Mouse (Mus musculus) brain, embryonic 14.5 days (tissue): ENCODE data around the gene Tcf7l2. TPM values are rescaled to one million over a fixed set of nuclear protein-coding genes. Genes with fewer than 3 reads are reported as not detected.

Experiments
- DNase-seq: peaks from one replicate; pipeline ENCODE4 v3.0.0-alpha.2; 2011; ENCODE audit warnings: low read depth
- CTCF ChIP-seq: fragments of 200-500 bp; IDR thresholded peaks from 2 replicates; pipeline ENCODE4 v1.5.1; 2012; ENCODE audit warnings: inconsistent platforms, mild to moderate bottlenecking, moderate library complexity, borderline replicate concordance; ENCODE audit not compliant: insufficient read depth, insufficient read length; ENCODE audit errors: extremely low read depth
- POLR2A ChIP-seq: fragments of 200-500 bp; IDR thresholded peaks from 2 replicates; pipeline ENCODE4 v1.6.1; 2012; ENCODE audit warnings: mild to moderate bottlenecking, inconsistent platforms, borderline replicate concordance; ENCODE audit not compliant: poor library complexity, insufficient read depth, insufficient read length, severe bottlenecking; ENCODE audit errors: extremely low read depth
- polyA plus RNA-seq: library from polyadenylated mRNA; depleted of rRNA; stranded (reverse); fragments of >200 nt; gene quantifications from 2 replicates; pipeline ENCODE4 v1.2.3, GENCODE M21; 2012

Gene Tcf7l2
- polyA plus RNA-seq, 1 experiment: 296 TPM

DNA sequence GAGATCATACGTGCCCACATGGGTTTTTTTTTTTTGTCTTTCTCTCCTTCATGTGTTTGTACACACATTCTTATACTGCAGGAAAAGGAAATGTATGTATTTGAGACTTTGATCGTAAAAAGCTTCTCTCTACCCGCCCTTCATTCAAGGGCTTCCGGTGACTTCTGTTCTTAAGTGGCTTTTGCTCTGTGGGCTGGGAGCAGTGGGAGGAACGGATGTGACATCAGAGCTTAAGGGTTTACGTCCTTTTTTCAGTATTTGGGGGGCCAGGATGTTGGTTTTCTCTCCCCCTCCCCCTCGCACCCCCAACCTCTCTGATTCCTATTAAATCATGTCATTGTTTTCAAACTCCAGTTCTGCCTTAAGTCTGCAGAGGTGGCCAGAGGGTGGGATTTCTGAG is 173.9 kb downstream of the Tcf7l2 start:
- TF ChIP-seq CTCF (no peak), POLR2A (no peak)
- DNase-seq: no peak

DNA sequence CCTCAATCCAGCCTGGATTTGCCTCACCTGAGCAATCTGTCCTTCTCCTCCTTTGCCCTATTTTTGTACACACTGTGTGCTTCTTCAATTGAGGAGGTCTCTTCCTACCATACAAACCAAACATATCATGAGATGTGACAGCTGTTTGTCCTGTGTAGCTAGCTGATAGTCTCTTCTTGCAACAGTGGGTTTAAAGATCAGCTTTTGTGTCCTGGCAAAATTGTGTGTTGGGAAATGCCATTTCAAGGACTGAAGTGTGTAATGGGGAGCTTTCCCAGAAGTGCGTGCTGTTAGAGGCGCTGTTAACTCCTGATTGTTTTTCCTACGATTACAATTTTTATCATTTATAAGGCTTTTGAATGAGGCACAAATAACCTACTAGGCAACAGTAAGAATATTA is 174.6 kb downstream of the Tcf7l2 start:
- TF ChIP-seq POLR2A: no peak
- no peak for TF ChIP-seq CTCF

DNA sequence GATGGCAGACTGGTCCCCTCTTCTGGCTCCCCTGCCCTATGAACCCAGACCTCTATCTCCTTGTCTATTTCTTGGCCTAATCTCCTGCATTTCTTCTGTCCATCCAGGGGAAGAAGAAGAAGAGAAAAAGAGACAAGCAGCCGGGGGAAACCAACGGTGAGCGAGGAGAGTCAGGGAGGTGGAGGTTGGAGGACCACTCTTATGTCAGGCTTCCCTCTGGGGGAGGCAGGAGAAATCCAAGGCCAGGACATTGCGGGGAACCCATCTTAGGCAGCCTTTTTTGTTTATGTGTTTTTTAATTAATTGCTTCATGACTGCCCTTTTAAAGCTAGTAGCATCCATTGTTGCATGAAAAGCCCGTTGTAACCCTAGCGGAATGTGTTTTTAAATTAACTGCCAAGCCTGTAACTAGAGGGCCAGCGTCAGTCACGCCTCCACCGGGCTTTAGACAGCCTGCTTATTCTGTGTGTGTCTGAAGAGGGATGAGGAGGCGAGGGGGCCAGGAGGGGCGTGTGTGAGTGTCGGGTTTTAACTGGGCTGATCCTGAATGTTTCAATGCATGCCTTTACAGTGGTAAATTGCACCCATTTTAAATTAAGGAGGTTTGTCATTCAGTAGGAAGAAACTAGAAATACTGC is 182.3 kb downstream of the Tcf7l2 start:
- peak; percentile 90 for DNase-seq
- TF ChIP-seq POLR2A: no peak
- TF ChIP-seq CTCF: no peak

More for the DNA sequence above, 174.6 kb downstream of the Tcf7l2 start:
- no peak for DNase-seq

DNA sequence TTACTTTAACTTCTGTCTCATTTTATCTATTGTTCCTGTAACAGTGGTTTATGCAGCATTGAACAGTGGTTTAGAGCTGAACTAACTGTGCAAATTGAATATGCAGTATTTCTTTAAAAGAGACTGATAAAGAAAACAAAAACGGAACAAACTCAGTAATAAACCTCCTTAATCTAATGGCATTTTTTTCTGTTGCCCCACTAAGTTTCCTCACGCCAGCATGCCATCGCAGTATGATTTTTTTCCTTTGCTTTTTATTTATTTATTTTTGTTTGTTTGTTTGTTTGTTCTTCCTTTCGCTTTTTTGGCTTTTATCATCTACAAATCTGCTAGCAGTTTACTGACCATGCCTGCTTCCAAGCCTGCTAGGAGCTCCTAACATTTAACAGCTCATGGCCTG is 183.2 kb downstream of the Tcf7l2 start:
- peak; percentile 1 for DNase-seq
- TF ChIP-seq POLR2A (no peak), CTCF (no peak)

DNA sequence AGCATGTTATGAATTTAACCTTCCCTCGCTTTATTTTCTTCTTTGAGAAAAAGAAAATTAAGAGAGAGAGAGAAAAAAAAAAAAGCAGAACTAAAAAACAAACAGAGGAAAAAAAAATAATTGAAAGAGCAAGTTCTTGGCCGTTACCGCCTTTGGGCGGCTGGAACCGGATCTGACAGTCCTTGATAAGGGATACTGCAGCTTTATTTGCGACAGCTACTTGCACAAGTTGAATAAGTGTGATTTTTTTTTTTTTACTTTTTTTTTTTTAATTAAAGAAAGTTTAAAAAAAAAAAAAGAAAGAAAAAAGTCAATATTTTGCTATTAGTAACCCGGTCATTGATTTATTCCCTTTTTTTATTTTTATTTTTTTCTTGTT is 183.8 kb downstream of the Tcf7l2 start:
- peak; percentile 83 for DNase-seq

DNA sequence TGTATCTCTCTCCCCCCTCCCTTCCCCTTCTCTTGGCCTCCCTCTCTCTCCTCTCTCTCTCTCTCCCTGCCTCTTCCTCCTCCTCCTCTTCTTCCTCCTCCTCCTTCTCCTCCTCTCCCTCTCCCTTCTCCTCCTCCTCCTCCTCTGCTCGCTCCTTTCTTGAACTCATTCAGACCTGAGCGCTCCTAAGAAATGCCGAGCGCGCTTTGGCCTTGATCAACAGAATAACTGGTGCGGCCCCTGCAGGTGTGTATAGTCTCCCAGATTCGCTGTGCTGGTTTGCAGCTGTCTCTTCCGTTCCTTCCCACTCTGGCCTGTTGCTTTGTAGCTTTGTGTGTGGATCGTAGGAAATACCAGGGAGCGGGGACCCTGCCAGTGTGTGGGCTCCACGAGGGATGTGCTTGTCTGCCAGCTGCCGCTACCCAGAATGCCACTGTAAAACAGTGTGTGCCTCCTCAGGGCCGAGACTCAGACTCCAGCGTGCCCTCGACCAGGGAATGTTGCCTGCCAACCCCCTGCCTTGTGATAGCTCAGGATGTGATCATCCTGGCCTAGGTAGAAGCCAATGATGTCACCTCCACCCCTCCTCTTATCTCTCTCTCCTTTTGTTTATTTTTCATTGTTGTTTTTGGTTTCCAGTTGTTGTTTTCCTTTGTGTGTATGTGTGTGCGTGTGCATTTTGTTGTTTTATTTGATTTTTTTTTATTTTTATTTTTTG is 184.3 kb downstream of the Tcf7l2 start:
- DNase-seq: peak; percentile 68
- TF ChIP-seq POLR2A: no peak
- no peak for TF ChIP-seq CTCF

More for the DNA sequence above, 183.8 kb downstream of the Tcf7l2 start:
- TF ChIP-seq POLR2A: no peak
- no peak for TF ChIP-seq CTCF

DNA sequence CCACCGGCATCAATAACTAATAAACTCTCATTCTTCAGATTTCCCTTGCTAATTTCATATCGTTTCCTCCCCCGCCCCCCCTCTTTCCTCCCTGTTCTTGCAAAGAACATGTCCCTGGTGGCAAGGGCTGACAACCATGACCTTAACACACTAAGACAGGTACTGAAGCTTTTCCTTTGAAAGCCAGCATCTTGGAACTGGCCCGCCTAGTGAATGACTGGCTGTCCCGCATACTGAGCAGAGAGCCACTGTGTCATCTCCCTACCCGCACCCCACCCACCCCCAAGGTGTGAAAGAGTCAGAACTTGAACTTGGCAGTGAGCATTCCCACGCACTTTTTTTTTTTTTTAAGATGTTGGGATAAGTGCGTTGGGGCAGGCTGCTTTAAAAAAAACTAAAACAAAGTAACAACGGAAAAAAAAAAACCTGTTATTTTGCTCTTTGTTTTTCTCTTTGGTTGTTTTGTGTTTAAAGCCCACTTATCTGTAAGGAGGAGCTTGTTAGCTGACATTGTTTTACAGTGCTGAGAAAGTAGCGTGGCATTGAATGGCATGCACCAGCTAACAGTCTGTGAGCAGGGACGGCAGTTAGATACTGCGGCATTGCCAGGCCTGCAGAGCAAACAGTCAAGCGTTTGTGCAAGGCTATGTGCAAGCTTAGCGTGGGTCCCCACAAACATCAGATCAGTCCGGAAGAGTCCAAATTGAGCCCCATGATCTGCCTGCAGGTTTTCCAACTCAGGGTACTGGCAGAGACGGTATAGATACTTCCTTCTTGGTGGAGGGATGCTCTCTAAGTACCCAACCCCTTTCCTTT is 185.4 kb downstream of the Tcf7l2 start:
- DNase-seq: peak; percentile 53
- TF ChIP-seq CTCF: no peak
- no peak for TF ChIP-seq POLR2A

DNA sequence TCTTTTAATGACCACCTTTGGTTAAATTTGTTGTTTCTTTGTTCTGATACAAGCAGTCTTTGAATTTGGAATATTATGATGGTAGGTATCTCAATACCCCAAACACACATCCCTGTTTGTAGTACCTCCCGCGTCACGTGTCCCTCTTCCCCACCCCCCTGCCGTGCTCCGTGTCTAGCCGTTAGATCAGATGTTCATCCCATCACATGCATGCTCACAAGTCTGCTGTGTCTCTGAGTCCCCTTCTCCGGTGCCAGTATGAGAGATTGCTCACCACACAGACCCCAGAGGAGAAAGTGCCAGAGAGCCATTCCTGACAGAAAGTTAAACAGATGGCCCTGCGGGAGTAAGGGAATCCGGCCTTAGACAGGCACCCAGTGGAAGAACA is 186.0 kb downstream of the Tcf7l2 start:
- DNase-seq: no peak

DNA sequence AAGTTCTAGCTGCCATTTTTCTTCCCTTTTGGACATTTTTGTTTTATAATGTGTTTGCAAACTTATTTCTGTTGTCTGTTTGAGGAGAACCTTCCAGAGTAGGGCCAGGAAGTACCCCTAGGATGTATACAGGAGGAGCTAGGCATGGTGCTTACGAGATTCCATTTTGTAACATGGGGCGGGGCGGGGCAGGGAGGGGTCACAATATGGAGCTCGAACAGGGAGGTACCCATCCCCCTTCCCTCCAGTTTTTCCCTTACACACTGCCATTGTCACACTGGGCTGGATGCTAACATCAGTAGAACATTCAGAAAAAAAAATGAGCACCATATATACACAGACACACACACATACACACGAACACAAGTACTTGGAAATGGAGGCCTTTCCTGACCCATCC is 187.1 kb downstream of the Tcf7l2 start:
- no peak for TF ChIP-seq POLR2A
- TF ChIP-seq CTCF: no peak
- DNase-seq: no peak

More for the DNA sequence above, 186.0 kb downstream of the Tcf7l2 start:
- TF ChIP-seq POLR2A (no peak), CTCF (no peak)

DNA sequence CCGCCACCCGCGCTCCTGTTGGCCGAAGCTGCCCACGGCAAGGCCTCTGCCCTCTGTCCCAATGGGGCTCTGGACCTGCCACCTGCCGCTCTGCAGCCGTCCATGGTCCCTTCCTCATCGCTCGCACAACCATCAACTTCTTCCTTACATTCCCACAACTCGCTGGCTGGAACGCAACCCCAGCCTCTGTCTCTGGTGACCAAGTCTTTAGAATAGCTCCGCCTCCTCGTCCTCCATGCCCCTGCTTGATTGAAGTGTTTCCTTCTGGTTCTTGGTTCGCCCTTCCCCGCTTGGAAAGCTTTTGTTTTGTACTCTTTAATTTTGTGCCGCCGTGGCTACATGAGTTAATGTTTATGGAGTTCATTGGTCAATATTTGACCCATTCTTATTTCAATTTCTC is 190.0 kb downstream of the Tcf7l2 start:
- TF ChIP-seq POLR2A (no peak), CTCF (no peak)
- no peak for DNase-seq

DNA sequence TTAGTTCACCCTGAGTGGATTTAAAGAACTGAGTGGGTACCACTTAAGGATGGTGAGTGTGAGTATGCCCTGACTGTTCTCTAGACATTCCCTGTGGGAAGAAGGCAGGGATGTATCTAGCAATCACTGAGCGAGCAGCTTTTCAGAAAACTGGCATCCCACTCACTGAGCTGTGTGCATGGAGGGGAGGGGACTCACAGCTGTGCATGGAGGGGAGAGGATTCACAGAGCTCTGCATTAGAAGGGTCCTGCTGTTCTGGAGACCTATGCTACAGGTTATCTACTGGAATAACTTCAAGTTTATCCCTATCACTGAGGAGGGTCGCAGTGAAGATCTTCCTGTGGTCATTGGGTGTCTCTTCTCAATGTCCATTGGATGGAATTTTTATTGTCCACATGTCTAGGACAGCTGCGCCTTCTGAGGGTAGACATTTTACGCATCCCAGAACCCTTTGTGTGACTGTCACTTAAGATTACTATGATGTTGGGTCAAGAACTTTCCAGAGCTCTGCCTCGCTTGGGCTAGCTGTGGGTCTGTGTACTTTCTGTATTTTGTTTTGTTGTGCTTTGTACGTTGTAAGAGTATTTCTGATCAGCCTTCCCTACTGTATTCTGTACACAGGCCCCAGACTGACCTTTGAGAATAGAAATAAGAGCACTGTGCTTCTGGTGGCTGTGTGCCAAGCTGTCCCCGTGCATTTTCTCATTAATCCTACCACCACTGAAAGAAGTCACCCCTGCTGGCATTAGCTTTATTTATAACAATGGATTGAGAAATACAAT is 192.5 kb downstream of the Tcf7l2 start:
- TF ChIP-seq CTCF: no peak
- TF ChIP-seq POLR2A: no peak
- peak; percentile 64 for DNase-seq

DNA sequence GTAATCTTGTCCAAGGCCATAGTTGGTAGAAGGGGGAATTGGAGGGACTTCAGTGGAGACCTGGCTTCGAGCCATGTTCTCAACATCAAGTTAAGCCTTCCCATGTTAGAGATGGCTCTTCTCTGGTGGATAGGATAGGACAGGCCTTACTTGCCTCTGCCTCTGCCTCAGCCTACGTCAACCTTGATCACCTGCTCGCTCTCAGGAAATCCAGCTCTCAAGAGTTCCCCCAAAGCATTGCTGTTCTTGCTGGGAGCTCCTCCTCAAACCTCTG is 193.0 kb downstream of the Tcf7l2 start:
- no peak for TF ChIP-seq CTCF
- TF ChIP-seq POLR2A: no peak
- DNase-seq: no peak
